Mouse (Mus musculus) small intestine, adult 2 months (tissue): ENCODE data around the gene Gchfr. TPM values are rescaled to one million over a fixed set of nuclear protein-coding genes. Genes with fewer than 3 reads are reported as not detected.

Experiments used
- H3K27ac ChIP-seq: fragments of 200-500 bp; 2 replicates; pipeline ENCODE4 v1.5.1; 2012; ENCODE audit warnings: low read depth, low read length, control low read depth, inconsistent platforms; ENCODE audit not compliant: insufficient read depth
- H3K27me3 ChIP-seq: fragments of 200-500 bp; 2 replicates; pipeline ENCODE4 v1.6.1; 2012; ENCODE audit warnings: mild to moderate bottlenecking, moderate library complexity, low read length, inconsistent platforms; ENCODE audit not compliant: control insufficient read depth, insufficient read depth
- H3K36me3 ChIP-seq: fragments of 200-500 bp; 2 replicates; pipeline ENCODE4 v1.6.1; 2012; ENCODE audit warnings: mild to moderate bottlenecking, low read length, control low read depth, inconsistent platforms; ENCODE audit not compliant: control insufficient read depth, insufficient read depth
- H3K4me1 ChIP-seq: fragments of 200-500 bp; 2 replicates; pipeline ENCODE4 v1.6.1; 2012; ENCODE audit warnings: low read length, inconsistent platforms, mixed read lengths; ENCODE audit not compliant: control insufficient read depth, insufficient read depth, insufficient read length
- H3K4me3 ChIP-seq: fragments of 200-500 bp; 2 replicates; pipeline ENCODE4 v1.5.1; 2012; ENCODE audit warnings: low read depth, mild to moderate bottlenecking, control low read depth, inconsistent platforms, low read length, moderate library complexity
- CTCF ChIP-seq: fragments of 200-500 bp; IDR thresholded peaks from 2 replicates; pipeline ENCODE4 v1.5.1; 2012; ENCODE audit warnings: low read depth, mild to moderate bottlenecking, control low read depth, inconsistent platforms, low read length, moderate library complexity, mixed read lengths; ENCODE audit not compliant: insufficient replicate concordance, insufficient read length; ENCODE audit errors: extremely low read depth
- POLR2A ChIP-seq: fragments of 200-500 bp; IDR thresholded peaks from 2 replicates; pipeline ENCODE4 v1.6.1; 2012; ENCODE audit warnings: low read depth, mild to moderate bottlenecking, control low read depth, inconsistent platforms, low read length, moderate library complexity
- WGBS: fragments of 180-500 bp; shearing (Covaris S2); methylation state at CpG from one replicate; pipeline ENCODE4 v1.1.7; 2018; 5-methylcytosine and 5-hydroxymethylcytosine counted together
- polyA plus RNA-seq: library from polyadenylated mRNA; depleted of rRNA; stranded (reverse); fragments of >200 nt; gene quantifications from 2 replicates; pipeline ENCODE4 v1.2.3, GENCODE M21; 2012

Gene Gchfr
- polyA plus RNA-seq, 1 experiment = 107 TPM

DNA sequence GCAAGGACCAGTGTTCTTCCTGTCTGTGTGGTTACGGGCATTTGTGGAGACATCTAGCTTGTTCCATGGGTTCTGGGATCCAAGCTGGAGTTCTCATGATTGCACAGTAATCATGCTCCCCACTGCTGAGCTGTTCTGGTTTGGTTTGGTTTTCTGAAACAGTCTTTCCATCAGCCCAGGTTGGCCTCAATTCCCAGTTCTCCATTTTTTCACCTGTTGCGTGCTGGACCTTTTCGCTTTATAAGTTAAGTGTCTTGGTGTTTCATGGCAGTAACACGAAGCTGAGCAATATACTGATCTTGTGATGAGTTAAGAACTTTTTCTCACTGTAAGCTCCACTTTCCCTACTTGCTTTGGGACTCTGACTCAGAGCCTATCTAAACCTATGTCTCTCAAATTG, 3.6 kb upstream of the Gchfr start:
- no peaks in the 10 kb centered on the region for H3K36me3 ChIP-seq
- H3K27me3 ChIP-seq = no peaks in the 10 kb centered on the region
- H3K4me1 ChIP-seq = peaks cover 14% of the 10 kb centered on the region
- 86% methylated on average over 4 of the region's 4 CpGs for WGBS
- TF ChIP-seq CTCF = no peak
- no peak for TF ChIP-seq POLR2A
- H3K27ac ChIP-seq = no peak overlapping the region
- H3K4me3 ChIP-seq = no peak overlapping the region

DNA sequence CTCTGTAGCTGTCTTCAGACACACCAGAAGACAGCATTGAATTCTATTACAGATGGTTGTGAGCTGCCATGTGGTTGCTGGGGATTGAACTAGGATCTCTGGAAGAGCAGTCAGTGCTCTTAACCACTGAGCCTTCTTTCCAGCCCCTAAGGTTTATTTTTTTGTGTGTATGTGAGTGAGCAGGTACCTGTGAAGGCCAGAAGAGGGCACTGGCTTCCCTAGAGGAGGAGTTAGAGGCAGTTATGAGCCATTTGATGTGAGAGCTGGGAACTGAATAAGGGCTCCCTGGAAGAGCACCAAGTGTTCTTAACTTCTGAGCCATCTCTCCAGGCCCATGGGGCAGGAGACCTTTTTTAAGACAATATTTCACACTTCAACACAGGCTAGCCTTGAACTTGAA, 2.2 kb upstream of the Gchfr start:
- no peaks in the 10 kb centered on the region for H3K36me3 ChIP-seq
- no peak overlapping the region for H3K27ac ChIP-seq
- no peaks in the 10 kb centered on the region for H3K27me3 ChIP-seq
- H3K4me1 ChIP-seq = peaks cover 14% of the 10 kb centered on the region
- no peak overlapping the region for H3K4me3 ChIP-seq
- TF ChIP-seq POLR2A = no peak
- TF ChIP-seq CTCF = no peak

DNA sequence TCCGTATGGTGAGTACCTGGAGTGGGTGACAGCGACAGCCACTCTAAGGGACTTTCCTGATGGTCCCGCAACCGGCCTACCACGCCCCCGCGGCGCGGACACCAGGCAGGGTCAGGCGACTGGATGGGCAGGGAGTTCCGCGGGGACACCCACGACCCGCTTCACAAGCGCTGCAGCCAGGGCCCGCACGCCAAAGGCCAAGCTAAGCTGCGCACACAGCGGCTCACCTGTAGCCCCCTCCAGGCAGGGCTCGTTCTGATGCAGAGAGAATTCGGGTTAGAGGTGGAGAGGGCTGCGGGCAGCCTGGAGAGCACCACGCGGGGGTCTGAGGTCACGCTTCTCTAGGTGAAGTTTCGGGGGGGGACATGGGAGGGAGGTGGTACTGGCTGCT, 288 bp downstream of the Gchfr start:
- H3K27me3 ChIP-seq = no peaks in the 10 kb centered on the region

DNA sequence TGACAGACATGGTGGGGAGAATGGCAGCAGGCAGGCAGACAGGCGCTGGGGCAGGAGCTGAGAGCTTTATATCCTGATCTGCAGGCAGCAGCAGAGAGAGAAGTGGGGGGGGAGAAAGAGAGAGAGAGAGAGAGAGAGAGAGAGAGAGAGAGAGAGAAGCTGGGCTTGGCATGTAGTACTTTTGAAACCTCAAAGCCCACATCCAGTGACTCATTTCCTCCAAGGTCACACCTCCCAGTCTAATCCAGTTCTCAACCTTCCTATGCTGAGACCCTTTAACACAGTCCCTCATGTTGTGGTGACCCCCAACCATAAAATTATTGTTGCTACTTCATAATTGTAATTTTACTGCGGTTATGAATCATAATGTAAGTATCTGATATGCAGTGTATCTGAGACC, 2.7 kb downstream of the Gchfr start:
- no peaks in the 10 kb centered on the region for H3K27me3 ChIP-seq
- peaks cover 39% of the 10 kb centered on the region for H3K4me1 ChIP-seq
- H3K4me3 ChIP-seq = no peak overlapping the region
- 91% methylated on average over 2 of the region's 2 CpGs for WGBS
- TF ChIP-seq CTCF (no peak), POLR2A (no peak)
- no peak overlapping the region for H3K27ac ChIP-seq
- H3K36me3 ChIP-seq = no peaks in the 10 kb centered on the region; the same call in 1 of the 2 replicates

More for the DNA sequence above, 288 bp downstream of the Gchfr start:
- H3K4me3 ChIP-seq = peak overlapping the region; percentile 68
- 5% methylated on average over 26 of the region's 26 CpGs for WGBS
- TF ChIP-seq CTCF = no peak
- no peak for TF ChIP-seq POLR2A
- peak overlapping the region; percentile 11; the same call in 1 of the 2 replicates for H3K27ac ChIP-seq
- peaks cover 16% of the 10 kb centered on the region for H3K4me1 ChIP-seq
- H3K36me3 ChIP-seq = no peaks in the 10 kb centered on the region; the same call in 1 of the 2 replicates

DNA sequence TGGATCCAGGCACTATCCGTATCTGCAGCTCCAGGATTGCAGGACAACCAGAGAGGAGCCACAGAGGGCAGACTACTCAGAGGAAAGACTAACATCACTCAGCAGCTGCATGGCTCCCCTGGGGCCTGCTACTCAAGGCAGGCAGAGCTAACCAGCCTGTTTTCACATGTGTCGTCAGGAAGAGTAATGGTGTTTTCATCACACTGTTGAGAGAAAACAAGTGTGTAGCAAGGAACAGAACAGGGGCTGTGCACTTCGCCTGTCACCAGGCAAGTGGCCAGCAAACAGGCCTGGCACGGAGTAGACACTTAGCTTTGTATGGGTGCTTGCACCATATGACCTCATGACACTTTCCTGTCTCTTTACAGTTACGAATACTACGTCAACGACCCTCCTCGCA, 4.0 kb downstream of the Gchfr start:
- TF ChIP-seq POLR2A (no peak), CTCF (no peak)
- no peak overlapping the region for H3K27ac ChIP-seq
- WGBS = 84% methylated on average over 8 of the region's 8 CpGs
- no peaks in the 10 kb centered on the region; the same call in 1 of the 2 replicates for H3K36me3 ChIP-seq
- peaks cover 46% of the 10 kb centered on the region for H3K4me1 ChIP-seq
- H3K27me3 ChIP-seq = no peaks in the 10 kb centered on the region
- H3K4me3 ChIP-seq = no peak overlapping the region

DNA sequence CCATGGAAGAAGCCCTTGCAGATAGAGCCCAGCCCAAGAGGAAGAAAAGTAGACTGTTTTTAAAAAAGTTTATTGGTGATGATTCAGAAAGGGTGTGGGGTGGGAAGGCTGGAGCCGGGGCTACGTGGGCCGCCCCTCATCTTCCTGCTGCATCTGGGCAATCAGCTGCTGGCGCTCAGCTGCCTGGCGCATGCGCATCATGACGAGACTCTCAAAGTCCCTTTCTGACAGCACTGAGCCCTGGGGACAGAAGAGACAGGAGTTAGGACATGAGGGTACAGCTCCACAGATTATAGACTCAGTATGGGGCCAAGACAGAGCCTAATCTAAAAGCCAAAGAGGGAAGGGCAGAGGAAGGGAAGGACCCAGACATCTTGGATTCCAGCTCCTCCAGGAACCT, 4.9 kb downstream of the Gchfr start:
- Histone ChIP-seq H3K27ac (no peak overlapping the region), H3K36me3 (no peaks in the 10 kb centered on the region; the same call in 1 of the 2 replicates), H3K27me3 (no peaks in the 10 kb centered on the region), H3K4me1 (peaks cover 40% of the 10 kb centered on the region), H3K4me3 (no peak overlapping the region)
- 83% methylated on average over 7 of the region's 7 CpGs for WGBS
- TF ChIP-seq CTCF (no peak), POLR2A (no peak)

DNA sequence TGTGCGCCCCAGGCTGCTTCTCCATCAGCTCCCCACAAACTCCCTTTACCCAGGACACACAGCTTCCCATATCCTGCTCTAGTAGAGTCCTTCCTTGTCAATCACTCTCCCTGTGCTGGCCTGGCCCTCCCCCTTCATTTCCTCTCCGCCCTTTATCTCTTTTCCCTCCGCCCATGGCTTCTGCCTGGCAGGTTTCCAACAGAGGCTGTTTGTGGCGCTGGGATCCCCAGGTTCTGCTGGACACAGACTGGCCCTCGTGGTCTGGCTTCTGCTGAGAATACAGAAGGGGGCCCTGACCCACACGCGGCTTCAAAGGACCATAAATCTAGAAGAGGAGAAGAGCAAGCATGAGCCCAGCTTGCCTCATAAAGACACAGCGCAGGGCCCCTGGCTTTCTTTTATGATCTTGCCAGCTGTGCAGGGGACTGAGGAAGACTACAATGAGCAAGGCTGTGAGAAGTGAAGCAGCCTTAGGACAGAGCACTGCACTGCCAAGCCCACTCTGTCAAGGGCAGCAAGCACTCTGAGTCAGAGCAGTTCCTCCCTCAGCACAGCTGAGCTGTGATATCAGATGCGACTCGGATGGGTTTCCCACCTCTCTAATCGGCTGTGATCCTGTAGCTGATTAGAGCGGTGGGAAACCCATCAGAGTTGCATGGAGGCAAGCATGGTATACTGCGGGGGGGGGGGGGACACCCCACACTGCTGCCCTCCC, 5.4 kb downstream of the Gchfr start:
- H3K4me1 ChIP-seq = peaks cover 36% of the 10 kb centered on the region
- no peaks in the 10 kb centered on the region for H3K27me3 ChIP-seq
- H3K36me3 ChIP-seq = no peaks in the 10 kb centered on the region; the same call in 1 of the 2 replicates
- H3K27ac ChIP-seq = no peak overlapping the region
- H3K4me3 ChIP-seq = no peak overlapping the region
- no peak for TF ChIP-seq POLR2A
- no peak for TF ChIP-seq CTCF
- 20% methylated on average over 13 of the region's 13 CpGs for WGBS
